Mouse (Mus musculus) naive thymus-derived CD4-positive, alpha-beta T cell, adult 5 months (primary cell): Measurements from ENCODE around the gene Ankrd54. TPM values are rescaled to one million over a fixed set of nuclear protein-coding genes. Genes with fewer than 3 reads are reported as not detected.

Experiments
- polyA plus RNA-seq: library from polyadenylated mRNA; unstranded; fragments of 100-300 nt; shearing (Covaris generic); gene quantifications from one replicate; pipeline ENCODE4 v1.2.1, GENCODE M21; 2017

Gene Ankrd54
- 51.8 TPM for polyA plus RNA-seq

GRCm38 (mm10) chr15:79062376-79063159 is at the start of gene Ankrd54:
Ankrd54 (minus strand) TSS chr15:79062893.

GRCm38 (mm10) chr15:79108421-79109320 is 46.0 kb upstream of the Ankrd54 start, which contains the start of gene Micall1:
Micall1 (plus strand) TSS chr15:79108898.

GRCm38 (mm10) chr15:79074913-79075532 is 12.3 kb upstream of the Ankrd54 start, which contains the start of gene Eif3l:
Eif3l (plus strand) TSS chr15:79075179.

GRCm38 (mm10) chr15:79041585-79041984 is 21.1 kb downstream of the Ankrd54 start, which contains the start of gene Galr3:
Galr3 (plus strand) TSS chr15:79041885.

GRCm38 (mm10) chr15:79028237-79028738 is 34.4 kb downstream of the Ankrd54 start, which contains the start of gene H1f0:
H1f0 (plus strand) TSS chr15:79028450.

Other genes with a start within 250 kb of the Ankrd54 start
- 0.14 TPM for gene Cdc42ep1, start 220.3 kb downstream of the Ankrd54 start, polyA plus RNA-seq
- not detected for gene Lgals2, start 207.4 kb downstream of the Ankrd54 start, polyA plus RNA-seq
- 76.2 TPM for gene Gga1, start 185.7 kb downstream of the Ankrd54 start, polyA plus RNA-seq
- gene Gm49510, start 163.2 kb downstream of the Ankrd54 start, polyA plus RNA-seq = 1.9 TPM
- gene Sh3bp1, start 163.1 kb downstream of the Ankrd54 start, polyA plus RNA-seq = 194 TPM
- gene Pdxp, start 149.0 kb downstream of the Ankrd54 start, polyA plus RNA-seq = 10.2 TPM
- 102 TPM for gene Lgals1, start 136.2 kb downstream of the Ankrd54 start, polyA plus RNA-seq
- 31.9 TPM for gene Nol12, start 128.0 kb downstream of the Ankrd54 start, polyA plus RNA-seq
- gene Triobp, start 115.2 kb downstream of the Ankrd54 start, polyA plus RNA-seq = 51.9 TPM
- 11.4 TPM for gene H1f0, start 34.4 kb downstream of the Ankrd54 start, polyA plus RNA-seq
- not detected for gene Galr3, start 21.0 kb downstream of the Ankrd54 start, polyA plus RNA-seq
- 113 TPM for gene Eif3l, start 12.3 kb upstream of the Ankrd54 start, polyA plus RNA-seq
- gene Micall1, start 46.0 kb upstream of the Ankrd54 start, polyA plus RNA-seq = 46.2 TPM
- 84.0 TPM for gene Polr2f, start 78.1 kb upstream of the Ankrd54 start, polyA plus RNA-seq
- gene 1700088E04Rik, start 78.4 kb upstream of the Ankrd54 start, polyA plus RNA-seq = 1.6 TPM
- gene Sox10, start 102.3 kb upstream of the Ankrd54 start, polyA plus RNA-seq = not detected
- 33.9 TPM for gene Pick1, start 166.3 kb upstream of the Ankrd54 start, polyA plus RNA-seq
- gene Gm49486, start 166.5 kb upstream of the Ankrd54 start, polyA plus RNA-seq = 0.29 TPM
- not detected for gene Slc16a8, start 191.9 kb upstream of the Ankrd54 start, polyA plus RNA-seq
- 1.7 TPM for gene Baiap2l2, start 222.6 kb upstream of the Ankrd54 start, polyA plus RNA-seq